Mouse (Mus musculus) MN1 (cell line): ENCODE measurements around the gene Cadps.

Source experiments
- DNase-seq: peaks from one replicate; pipeline ENCODE4 v3.0.0-alpha.2; 2016; ENCODE audit warnings: low spot score

Cadps gene

DNA sequence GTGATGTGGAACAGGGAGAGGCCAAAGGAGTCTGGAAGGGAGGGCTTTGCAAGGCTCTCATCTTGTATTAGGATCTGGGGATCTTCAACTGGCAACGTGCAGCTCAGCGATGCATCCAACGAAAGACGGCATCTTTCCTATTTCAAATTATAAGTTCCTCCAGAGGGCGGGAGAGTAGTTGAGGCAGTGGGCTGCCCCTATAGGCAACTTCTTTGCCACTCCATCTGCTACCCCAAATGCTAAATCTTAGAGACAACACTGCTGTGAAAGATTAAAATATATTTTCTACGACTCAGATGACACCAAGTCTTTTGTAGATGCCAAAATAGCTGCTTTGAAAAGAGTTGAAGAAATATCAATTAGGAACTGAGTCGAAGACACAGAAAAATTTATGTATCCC is 315.9 kb downstream of the Cadps start:
- DNase-seq = no peak

DNA sequence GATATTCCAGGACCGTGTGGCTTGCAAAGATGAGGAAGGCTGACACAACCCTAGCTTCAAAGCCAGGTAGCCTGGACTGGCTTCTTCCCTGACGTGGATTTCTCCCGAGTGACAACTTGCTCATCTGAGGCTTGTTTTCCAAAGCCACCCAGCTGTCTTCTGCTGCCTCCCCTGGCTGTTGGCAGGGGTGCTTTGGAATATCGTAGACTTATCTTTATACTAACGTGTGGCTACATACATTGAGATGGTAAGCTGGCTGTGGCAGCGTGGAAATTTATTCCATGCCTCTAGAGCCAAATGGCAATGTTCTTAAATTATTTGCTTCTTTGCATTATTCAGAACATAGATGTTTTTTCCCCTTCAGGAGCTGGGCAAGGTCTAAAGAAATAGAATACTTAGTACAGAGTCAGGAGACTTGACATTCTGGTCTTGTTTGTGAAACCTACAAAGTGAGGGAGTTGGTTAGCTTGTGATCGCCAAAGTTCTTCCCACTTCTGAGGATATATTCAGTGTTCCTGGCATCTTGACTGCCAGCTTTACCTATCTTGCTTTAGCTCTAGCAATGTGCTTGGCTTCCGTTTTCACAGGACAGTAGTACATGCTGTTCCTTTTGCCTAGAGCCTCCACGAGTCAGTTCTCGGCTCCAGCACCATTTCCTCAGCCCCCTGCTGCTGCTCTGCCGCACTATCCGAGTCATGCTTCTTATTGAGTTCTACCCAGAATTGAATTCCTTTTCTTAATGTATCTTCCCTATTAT is 318.5 kb downstream of the Cadps start:
- no peak for DNase-seq

DNA sequence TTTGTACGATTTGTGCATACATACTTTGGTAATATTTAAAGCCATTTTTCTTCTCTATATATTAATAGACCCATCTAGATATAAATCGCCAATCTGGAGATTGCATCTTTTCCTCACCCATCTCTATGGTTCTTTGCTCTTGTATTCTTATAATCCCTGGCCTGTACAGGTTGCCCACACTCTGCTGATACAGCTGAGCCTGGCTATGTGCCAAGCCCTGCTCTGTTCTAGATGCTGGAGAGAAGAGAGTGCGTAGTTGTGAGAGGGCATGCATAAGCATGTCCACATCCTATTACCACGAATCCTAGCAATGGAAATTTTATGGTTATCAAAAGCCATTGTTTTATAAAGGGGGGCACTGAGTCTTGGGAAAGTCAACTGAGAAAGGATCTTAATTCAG is 360.7 kb downstream of the Cadps start:
- no peak for DNase-seq

DNA sequence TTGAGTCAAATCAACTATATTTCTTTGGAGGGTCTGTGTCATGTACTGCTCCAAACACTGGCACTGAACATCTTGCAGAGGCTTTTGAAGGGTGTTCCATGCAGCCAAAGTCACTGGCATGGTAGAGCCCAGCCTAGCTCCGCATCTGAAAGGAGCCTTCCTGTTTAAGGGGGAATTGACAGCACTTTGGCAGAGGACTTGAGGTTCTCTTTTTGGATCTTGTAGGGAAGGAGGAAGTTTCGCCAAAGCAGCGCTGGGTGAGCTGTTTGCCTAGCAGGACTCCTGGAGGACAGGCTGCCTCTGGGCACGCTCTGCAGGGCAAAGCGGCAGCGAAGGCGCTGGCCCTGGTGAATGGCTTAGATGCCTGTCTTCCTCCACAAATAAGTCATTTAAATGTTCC is 363.2 kb downstream of the Cadps start:
- no peak for DNase-seq

DNA sequence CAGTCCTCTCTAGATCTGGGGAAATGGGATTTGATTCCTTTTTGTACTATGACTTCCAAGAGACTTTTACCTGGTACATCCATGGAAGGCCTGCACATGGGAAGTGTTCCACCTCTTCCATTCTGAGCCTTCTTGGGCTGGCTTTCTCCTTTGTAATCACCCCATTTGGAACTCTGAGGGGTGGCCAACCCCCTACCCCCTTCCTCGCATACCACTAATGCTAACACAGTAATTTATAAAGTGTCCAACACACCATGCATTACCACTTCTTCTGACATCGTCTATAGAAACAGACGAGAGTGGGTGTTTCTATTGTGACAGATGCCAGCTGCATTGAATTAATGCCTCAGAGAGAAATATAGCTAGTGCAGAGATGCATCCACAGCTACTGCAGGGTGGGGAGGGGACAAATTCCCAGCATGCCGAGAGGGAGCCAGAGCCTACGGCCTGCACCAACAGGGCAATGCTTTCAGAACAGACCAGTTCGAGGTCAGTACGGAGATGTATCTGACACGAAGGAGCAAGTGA is 367.8 kb downstream of the Cadps start:
- no peak for DNase-seq

DNA sequence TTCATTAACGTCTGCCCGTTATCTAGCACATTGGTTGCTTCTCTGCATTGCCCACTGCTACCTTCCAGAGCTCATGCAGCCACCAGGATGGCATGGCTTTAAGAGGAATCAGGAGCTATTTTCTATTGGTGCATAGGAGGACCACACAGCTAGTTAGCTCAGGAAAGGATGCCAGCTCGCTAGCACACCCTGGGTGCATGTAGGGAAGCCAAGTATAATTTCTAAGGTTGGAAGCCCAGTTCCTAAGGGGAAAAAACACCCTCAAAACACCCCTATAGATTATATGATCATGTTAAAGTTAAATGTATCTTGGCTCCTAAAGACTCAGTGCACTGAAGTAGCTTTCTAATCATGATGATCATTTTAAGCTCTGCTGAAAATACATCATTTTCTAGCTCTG is 372.1 kb downstream of the Cadps start:
- DNase-seq = no peak

DNA sequence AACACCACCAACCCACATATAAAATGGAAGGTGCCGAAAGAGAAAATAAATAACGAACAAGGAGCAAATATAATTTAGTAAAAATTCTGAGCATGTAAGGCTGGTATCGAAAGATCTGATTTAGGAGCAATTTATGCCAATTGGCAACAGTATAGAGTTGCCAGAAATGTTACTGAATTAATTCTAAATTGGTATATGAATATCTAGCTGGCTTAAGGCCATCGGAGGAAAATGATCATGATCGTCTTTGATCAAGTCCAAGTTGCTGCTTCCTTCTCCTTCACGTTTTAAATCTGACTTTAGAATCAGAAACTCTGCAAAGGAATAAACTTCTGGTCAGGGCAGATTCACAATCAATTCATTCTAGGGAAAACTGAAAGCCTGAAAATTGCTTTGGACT is 374.0 kb downstream of the Cadps start:
- DNase-seq = no peak

DNA sequence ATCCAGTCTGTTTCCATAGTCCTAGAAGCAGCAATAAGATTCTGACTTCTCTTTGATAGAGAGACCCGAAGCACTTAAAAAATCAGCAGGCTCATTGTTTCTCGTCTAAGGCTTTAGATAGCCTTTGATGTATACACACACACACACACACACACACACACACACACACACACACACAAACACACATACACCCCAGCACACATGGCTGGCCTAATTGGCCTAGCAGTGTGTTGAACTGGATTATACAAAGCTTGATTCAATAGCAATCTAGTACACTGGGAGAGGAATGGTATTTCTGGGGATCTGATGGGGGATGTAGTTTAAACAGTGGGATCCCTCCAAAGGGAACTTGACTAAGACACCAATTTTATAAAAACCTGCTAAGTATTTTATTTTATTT is 381.9 kb downstream of the Cadps start:
- DNase-seq = no peak

DNA sequence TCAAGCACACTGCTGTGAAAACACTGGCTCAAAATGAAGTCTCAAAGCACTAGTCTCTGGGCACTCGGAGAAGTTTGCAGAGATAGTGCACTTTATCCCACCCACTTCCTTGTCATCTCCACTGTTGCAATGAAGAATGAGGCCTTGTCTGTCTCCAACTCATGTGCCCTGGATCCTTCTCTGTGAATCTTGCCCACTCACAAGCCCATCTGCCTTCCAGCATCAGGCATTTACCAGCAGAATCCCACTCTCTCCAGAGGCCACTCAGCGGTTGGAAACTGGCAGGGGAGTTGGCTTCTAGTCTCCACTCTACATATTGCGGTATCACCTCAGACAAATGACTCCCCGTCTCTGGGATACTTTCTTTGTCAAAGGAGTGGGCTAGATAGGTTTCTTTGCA is 384.9 kb downstream of the Cadps start:
- DNase-seq = no peak

DNA sequence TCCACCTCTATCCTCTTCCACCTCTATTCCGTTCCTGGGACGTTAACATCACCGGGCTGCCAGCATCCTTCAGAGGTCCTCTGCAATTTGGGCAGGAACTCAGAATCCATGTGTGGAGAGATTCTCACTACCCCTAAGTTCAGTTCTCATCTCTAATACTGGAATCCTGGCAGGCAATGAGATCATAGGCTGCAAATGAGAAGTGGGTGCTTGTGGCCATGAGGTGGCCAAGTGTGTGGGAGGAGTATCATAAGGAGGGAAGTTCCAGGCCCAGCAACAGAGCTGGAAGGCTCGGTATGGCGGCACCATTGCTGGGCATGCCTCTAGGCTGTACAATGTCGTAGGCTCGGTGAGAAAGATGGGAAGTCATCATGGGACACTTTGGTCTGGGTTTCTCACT is 385.5 kb downstream of the Cadps start:
- no peak for DNase-seq

DNA sequence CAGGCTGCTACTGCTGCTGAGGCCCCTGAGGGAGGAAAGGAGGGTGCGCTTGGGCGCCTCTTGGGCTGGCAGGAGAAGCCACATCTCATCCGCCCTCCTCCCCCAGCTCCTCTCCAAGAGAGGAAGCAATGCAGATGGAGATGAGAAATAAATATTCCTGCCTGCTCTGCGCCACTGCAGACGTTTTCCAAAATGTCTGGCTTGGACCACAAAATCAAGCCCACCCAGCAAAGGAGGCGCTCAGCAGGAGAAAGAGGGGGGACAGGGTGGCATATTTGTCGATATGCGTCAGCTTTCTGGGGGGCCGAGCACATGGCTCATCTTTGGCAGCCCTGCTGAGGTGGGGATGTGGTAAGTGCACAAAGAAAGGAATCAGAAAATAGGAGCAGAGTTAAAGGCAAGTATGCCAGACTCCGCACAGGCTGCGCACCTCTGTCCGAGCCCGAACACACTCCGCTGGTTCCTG is 385.9 kb downstream of the Cadps start:
- DNase-seq = no peak

DNA sequence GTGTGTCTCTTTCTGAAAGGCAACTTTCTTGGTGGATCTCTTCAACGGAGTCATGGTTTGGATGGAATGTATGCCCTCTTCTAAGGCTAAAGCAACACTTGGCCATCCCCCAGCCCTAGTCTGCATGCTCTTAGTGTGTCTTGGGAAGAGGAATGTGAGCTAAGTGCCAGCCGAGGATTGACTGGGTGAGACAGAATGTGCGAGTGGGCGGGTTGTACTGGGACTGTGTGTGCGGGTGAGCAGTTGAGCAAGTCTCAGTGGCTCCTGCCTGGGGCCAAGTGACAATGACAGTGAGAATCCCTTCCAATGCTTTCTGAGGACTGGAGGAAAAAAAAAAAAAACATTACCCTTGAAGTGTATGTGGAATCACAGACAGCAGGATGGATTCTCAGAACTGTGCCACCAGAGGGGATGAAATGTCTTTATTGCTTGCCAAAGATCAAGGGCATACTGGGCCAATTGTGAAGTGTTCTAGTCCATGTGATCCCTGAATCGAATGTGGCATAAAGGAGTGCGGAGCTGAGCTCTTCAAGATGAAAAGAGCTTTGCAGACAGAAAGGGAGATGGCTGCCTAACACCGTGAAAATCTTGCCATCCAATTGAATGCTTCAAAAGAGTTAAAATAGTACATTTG is 394.7 kb downstream of the Cadps start:
- DNase-seq = no peak

DNA sequence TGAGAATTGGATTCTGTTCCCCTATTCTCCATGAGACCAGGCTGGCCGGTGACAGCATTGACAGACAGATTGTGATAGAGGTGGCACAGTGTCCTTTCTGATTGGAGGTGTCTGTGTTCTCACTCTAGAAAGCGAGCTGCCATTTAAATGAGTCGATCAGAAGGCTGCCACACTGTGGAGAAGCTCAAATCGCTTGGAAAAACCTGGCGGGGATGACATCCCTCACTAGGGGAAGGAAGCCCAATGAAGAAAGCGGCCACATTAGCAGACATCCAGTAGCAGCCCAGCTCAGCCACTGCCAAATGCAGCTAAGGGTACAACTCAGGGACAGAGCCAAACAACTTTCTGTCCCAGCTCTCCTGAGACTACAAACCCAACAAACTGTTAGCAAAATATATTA is 397.6 kb downstream of the Cadps start:
- DNase-seq = no peak

DNA sequence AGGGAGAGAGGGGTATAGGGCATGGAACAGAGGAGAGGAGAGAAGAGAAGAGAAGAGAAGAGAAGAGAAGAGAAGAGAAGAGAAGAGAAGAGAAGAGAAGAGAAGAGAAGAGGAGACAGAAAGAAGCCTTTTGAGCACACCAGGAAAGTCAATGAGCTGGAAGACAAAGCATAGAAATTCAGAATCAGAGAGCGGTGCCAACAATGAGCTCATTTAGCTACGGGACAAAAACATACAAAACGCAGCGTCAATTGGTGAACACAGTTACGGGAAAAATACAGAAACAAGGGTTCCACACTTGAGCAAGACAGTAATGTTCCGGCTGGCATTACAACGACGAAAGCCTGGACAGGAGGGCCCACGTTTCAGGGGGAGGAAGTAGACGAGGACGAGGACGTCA is 412.6 kb downstream of the Cadps start:
- DNase-seq = no peak

DNA sequence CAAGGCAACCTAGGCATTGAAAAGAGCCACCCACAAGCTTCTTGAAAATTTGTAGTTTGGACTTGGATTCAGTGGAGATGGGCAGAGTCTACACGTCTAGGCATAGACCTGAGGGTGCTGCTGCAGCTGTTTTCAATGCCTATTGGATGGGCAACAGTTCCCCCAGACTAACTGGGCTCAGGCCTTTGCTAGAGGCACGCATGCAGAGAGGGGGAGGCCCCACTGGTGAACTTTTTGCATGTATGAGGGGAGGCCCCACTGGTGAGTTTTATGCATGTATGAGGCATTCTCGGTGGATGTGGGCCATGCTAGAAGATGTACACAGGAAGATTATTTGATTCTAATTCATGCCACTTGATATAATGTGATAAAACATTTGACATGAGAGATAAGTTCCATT is 413.1 kb downstream of the Cadps start:
- no peak for DNase-seq

DNA sequence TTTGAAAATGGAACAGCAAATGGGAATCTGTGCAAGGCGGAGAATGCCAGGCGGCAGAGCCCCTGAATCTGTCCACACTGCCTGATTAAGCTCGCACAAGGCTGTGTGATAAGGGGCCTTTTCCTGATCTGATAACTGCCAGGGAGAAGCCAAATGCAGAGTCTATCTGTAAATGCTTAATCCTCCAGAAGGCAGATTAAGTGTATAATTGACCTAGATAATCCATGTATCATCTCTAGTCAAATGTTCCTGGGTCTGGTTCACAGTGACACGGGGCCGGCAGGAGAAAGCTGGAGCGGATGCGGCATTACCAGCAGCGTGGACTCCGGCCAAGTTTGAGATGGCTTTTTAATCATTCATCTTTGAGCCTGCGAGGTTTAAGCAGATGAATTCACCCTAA is 416.3 kb downstream of the Cadps start:
- peak; percentile 44 for DNase-seq

DNA sequence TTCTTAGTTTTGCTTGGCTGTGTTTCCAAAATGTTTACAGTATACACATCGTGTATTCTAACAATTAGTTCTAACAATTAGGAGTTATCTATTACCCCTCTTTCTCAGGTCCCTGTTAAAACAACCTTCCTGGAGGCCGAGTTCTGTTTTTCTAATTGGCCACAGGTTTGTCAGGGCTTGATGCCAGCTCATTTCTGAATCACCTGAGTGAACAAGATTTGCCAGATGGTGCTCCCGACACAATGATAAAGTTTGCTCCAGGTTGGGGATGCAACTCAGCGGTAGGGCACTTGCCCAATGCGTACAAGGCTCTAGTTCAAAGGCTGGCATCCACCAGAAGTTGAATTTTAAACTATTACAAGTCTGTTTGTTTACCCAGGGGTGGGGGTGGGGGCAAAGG is 417.7 kb downstream of the Cadps start:
- no peak for DNase-seq

DNA sequence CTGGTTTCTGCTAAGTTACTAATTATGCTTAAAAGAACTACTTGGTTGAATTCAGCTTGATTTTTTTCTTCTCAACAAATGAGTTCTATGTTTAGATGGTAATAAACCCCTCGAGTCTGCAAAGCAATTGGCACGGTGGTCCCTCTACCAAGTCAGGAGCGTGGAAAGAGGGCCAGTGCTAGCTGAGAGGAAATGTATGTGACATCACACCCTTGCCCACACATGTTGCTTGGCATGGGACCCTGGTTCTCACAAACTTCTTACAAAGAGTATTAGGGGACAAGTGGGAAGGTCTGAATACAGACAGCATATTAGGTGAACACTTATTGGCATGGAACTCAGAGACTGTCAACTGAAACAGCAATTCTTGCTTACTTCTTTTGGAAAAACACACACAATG is 418.2 kb downstream of the Cadps start:
- DNase-seq = no peak

DNA sequence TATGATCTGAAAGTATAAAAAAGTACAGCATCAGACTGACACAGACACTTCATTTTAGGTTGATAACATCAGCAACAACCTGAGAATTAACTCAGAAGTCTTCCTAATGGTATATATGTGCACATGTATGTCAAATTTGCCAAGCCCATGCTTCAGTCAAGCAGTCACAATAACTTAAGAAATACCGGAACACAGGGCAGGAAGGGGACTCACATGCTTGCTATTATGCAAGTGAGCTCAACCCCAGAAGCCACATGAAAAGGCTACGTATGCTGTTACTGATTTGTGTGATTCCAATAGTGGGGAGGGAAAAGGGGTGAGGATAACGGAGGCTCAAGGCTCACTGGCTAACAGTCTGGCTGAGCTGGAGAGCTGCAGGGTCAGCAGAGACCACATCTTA is 418.8 kb downstream of the Cadps start:
- DNase-seq = no peak

DNA sequence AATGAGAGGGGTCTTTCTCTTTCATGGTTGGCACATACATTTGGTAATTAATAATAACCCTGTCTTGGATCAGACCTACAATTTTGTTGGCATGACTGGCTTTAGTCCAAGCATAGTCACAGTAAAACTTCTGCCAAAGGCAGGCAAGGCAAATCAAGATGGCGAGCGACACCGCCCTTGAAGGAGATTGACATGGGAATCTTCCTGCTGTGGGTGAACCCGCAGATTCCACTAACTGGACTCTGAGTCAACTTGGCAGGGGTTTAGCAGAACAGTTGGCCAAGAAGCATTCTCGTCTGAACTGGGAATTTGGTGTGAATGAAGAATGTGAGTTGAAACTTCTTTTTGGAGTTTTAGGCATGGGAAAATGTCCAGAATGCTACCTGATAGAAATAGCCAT is 422.8 kb downstream of the Cadps start:
- no peak for DNase-seq

DNA sequence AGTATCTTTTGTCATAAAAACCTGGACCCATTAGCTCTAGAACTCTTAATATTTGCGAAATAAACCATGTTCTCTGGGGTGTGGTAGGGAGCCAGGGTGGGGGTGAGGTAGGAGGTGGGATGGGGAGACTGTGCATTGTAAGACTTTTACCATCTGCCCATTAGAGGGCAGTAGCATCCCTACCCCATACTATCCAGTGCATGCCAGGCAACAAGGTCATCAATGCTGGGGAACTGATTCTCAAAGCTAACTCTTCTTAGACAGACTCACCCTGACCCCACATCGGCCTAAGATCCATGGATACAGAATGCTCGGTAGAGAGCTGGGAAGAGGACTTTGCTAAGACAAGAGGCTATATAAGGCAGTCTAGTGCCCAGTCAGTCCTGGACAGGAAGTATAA is 425.3 kb downstream of the Cadps start:
- no peak for DNase-seq

DNA sequence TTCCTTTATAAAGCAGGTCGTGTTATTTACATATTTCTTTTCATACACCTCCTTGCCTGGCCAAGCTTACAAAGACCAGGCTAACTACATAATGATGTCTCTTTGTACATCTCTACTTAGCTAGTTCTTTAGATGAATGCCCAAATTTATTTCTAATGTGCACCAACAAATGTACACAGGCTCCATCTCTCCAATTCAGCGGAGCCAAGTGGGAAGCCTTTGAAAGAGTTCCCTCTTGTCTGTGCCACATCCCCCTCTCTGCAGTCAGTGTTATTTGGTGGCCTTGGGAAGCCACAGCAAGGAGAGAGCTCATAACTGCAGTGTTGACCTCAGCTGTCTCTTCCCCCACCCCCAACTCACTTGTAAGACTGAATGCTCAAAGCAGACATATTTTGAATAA is 428.6 kb downstream of the Cadps start:
- DNase-seq = no peak

DNA sequence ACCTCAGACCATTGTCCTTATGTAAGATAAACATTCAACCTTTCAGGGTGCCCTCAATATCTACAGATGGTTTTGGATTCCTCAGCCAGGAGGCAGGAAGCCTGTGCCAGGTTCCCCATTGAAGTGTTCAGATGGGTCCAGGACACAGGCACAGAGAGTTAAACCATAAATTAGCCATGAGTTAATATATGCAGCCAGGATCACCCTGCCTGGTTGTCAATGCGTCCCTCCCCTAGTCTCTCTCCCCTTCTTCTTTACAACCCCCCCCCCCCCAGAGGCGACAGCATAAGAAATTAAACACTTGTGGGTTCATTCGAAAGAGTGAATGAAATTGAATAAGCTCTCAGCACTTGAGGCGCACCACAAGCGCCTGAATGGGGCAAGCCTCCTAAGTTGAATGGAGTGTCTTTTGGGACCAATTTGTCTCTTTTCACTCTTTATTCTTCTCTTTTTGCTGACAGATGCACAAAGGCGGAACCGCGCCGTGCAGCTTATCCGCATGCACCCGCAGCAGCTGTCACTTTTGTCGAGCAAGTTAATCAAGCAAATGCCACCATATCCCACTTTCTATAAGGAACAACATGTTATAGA is 429.5 kb downstream of the Cadps start:
- no peak for DNase-seq
